Mouse (Mus musculus): ENCODE data around the gene Artn.

- TF ChIP-seq POLR2A (IDR thresholded peaks at IDR 0.05; ENCODE audit: low read depth, low read length) (no peak), CTCF (IDR thresholded peaks at IDR 0.05; ENCODE audit: extremely low read depth, insufficient read depth, insufficient read length, insufficient replicate concordance) (no peak)
Measured at GRCm38 (mm10) chr4:117904761-117905160, 24.8 kb downstream of the Artn start.

Data from spleen, adult 2 months (tissue).